Mouse (Mus musculus): ENCODE results near the gene Zscan29.
"Not testable (repeated sequence)": the region's sequence is repeated elsewhere in the genome, so short reads cannot be mapped to it uniquely, and the experiment has no call there.

The Zscan29 gene

GRCm38 (mm10) chr2:121137371-121137770 is 33.6 kb downstream of the Zscan29 start:
- DNase-seq (ENCODE audit: low spot score in 2 of 2), result no peak

- no peak for DNase-seq (ENCODE audit: low spot score in 2 of 2)
Observed at GRCm38 (mm10) chr2:121132822-121133221, 38.1 kb downstream of the Zscan29 start.

- DNase-seq (ENCODE audit: low spot score in 2 of 2), result no peak
Observed at GRCm38 (mm10) chr2:121128865-121129620, 41.9 kb downstream of the Zscan29 start.

- no peak for DNase-seq (ENCODE audit: low spot score in 2 of 2)
Observed at GRCm38 (mm10) chr2:121127536-121127935, 43.4 kb downstream of the Zscan29 start.

GRCm38 (mm10) chr2:121126302-121126701 is 44.6 kb downstream of the Zscan29 start:
- DNase-seq (ENCODE audit: low spot score in 2 of 2), result not testable (repeated sequence)

GRCm38 (mm10) chr2:121119260-121119659 is 51.7 kb downstream of the Zscan29 start:
- no peak for DNase-seq (ENCODE audit: low spot score in 2 of 2)

GRCm38 (mm10) chr2:121115418-121115817 is 55.5 kb downstream of the Zscan29 start:
- no peak for DNase-seq (ENCODE audit: low spot score in 2 of 2)

- no peak for DNase-seq (ENCODE audit: low spot score in 2 of 2)
Observed at GRCm38 (mm10) chr2:121109695-121110094, 61.2 kb downstream of the Zscan29 start, which contains the start of gene Tgm7. Tgm7 (minus strand) TSS chr2:121109795.

Data from urinary bladder, postnatal 36 days (tissue).